Mouse (Mus musculus): Measurements from ENCODE around the gene Gm20532. TPM values are rescaled to one million over a fixed set of nuclear protein-coding genes. Genes with fewer than 3 reads are reported as not detected.
A peak's percentile ranks its signal among the peaks of the same experiment; 100 is the strongest.

Gm20532 gene
- polyA plus RNA-seq, 1 experiment from 2014 or later = not detected

MicroRNAs within 50 kb of the gene (microRNA counts, 519-probe panel; counts per million panel counts)
- microRNA mmu-miR-126-3p (6,145 counts per million, percentile 97 among the panel's probes with 10 or more counts), microRNA mmu-miR-126-5p (3,059 counts per million, percentile 69 among the panel's probes with 10 or more counts)

Small RNA genes lying within 50 kb of the gene (microRNA-seq; reads per million reads assigned to microRNA genes)
- gene Mir126a (1.6 reads per million), gene Mir126b (not detected)

Other genes starting within 250 kb of the Gm20532 start
- 33.2 and 34.7 TPM in 2 replicates for gene Dnlz, start 234.5 kb upstream of the Gm20532 start, polyA plus RNA-seq (2016; fragmentation: Nextera tagmentation; extraction: Ambion mirVana)
- gene Card9, start 225.7 kb upstream of the Gm20532 start, polyA plus RNA-seq (2016; fragmentation: Nextera tagmentation; extraction: Ambion mirVana) = 0.78 and 1.1 TPM in 2 replicates
- 36.2 and 37.3 TPM in 2 replicates for gene Snapc4, start 206.0 kb upstream of the Gm20532 start, polyA plus RNA-seq (2016; fragmentation: Nextera tagmentation; extraction: Ambion mirVana)
- 179 and 188 TPM in 2 replicates for gene Entr1, start 197.3 kb upstream of the Gm20532 start, polyA plus RNA-seq (2016; fragmentation: Nextera tagmentation; extraction: Ambion mirVana)
- 107 and 110 TPM in 2 replicates for gene Pmpca, start 197.3 kb upstream of the Gm20532 start, polyA plus RNA-seq (2016; fragmentation: Nextera tagmentation; extraction: Ambion mirVana)
- gene Inpp5e, start 177.4 kb upstream of the Gm20532 start, polyA plus RNA-seq (2016; fragmentation: Nextera tagmentation; extraction: Ambion mirVana) = 31.4 and 35.4 TPM in 2 replicates
- 32.3 and 35.3 TPM in 2 replicates for gene Sec16a, start 141.4 kb upstream of the Gm20532 start, polyA plus RNA-seq (2016; fragmentation: Nextera tagmentation; extraction: Ambion mirVana)
- gene Notch1, start 70.0 kb upstream of the Gm20532 start, polyA plus RNA-seq (2016; fragmentation: Nextera tagmentation; extraction: Ambion mirVana) = 38.0 and 41.0 TPM in 2 replicates
- 61.4 and 72.1 TPM in 2 replicates for gene Egfl7, start 6.6 kb upstream of the Gm20532 start, polyA plus RNA-seq (2016; fragmentation: Nextera tagmentation; extraction: Ambion mirVana)
- gene Agpat2, start 17.8 kb downstream of the Gm20532 start, polyA plus RNA-seq (2016; fragmentation: Nextera tagmentation; extraction: Ambion mirVana) = 11.7 and 13.1 TPM in 2 replicates
- 70.1 and 73.7 TPM in 2 replicates for gene Fam69b, start 41.8 kb downstream of the Gm20532 start, polyA plus RNA-seq (2016; fragmentation: Nextera tagmentation; extraction: Ambion mirVana)
- gene Lcn4, start 84.6 kb downstream of the Gm20532 start, polyA plus RNA-seq (2016; fragmentation: Nextera tagmentation; extraction: Ambion mirVana) = not detected in 2 replicates

Measured in hindbrain, embryonic 12.5 days (tissue).